Mouse (Mus musculus) kidney, postnatal 0 days (tissue): ENCODE data around the gene Dnttip2. TPM values are rescaled to one million over a fixed set of nuclear protein-coding genes. Genes with fewer than 3 reads are reported as not detected.

ENCODE experiments used
- ATAC-seq: fragments of 200-750 bp; cut with Nextera tagmentation; replicated peaks from 2 replicates; pipeline ENCODE4 v1.8.0; 2017; ENCODE audit warnings: low read depth, moderate number of reproducible peaks, moderate TSS enrichment, moderate library complexity; ENCODE audit not compliant: low FRiP score
- DNase-seq: peaks from one replicate; pipeline ENCODE4 v3.0.0-alpha.2; 2016; ENCODE audit warnings: low spot score
- H3K27ac ChIP-seq: fragments of 300-500 bp; sonication (generic); 2 replicates; pipeline ENCODE4 v1.5.1; 2014; ENCODE audit warnings: mild to moderate bottlenecking
- H3K27me3 ChIP-seq: fragments of 300-500 bp; sonication (generic); 2 replicates; pipeline ENCODE4 v1.6.1; 2014; ENCODE audit warnings: low read length, mixed read lengths; ENCODE audit not compliant: insufficient read depth
- H3K36me3 ChIP-seq: fragments of 300-500 bp; sonication (generic); 2 replicates; pipeline ENCODE4 v1.6.1; 2014; ENCODE audit warnings: low read length, mixed read lengths; ENCODE audit not compliant: insufficient read depth
- H3K4me1 ChIP-seq: fragments of 300-500 bp; sonication (generic); replicated peaks from 2 replicates; pipeline ENCODE4 v1.6.1; 2014; ENCODE audit warnings: antibody characterized with exemption, low read length, mixed read lengths; ENCODE audit not compliant: insufficient read depth
- H3K4me2 ChIP-seq: fragments of 300-500 bp; sonication (generic); 2 replicates; pipeline ENCODE4 v1.6.1; 2014; ENCODE audit warnings: mild to moderate bottlenecking, low read length, moderate library complexity, mixed read lengths
- H3K4me3 ChIP-seq: fragments of 300-500 bp; sonication (generic); replicated peaks from 2 replicates; pipeline ENCODE4 v1.5.1; 2014; ENCODE audit warnings: low read depth, low read length
- H3K9ac ChIP-seq: fragments of 300-500 bp; sonication (generic); 2 replicates; pipeline ENCODE4 v1.6.1; 2014; ENCODE audit warnings: low read depth, low read length
- H3K9me3 ChIP-seq: fragments of 300-500 bp; sonication (generic); replicated peaks from 2 replicates; pipeline ENCODE4 v1.6.1; 2016; ENCODE audit warnings: low read length, inconsistent platforms, mixed read lengths
- CTCF ChIP-seq: IDR thresholded peaks from 2 replicates; pipeline ENCODE4 v1.5.1; 2016; ENCODE audit warnings: antibody characterized with exemption, low read depth, mild to moderate bottlenecking, moderate library complexity
- WGBS: fragments of 180-500 bp; shearing (Covaris S2); extraction: QIAGEN DNeasy Blood & Tissue Kit; methylation state at CpG from one replicate; pipeline ENCODE4 v1.1.7; 2014; 5-methylcytosine and 5-hydroxymethylcytosine counted together
- polyA plus RNA-seq: library from polyadenylated mRNA; unstranded; fragments of >200 nt; fragmentation: Nextera tagmentation; extraction: Ambion mirVana; gene quantifications from 2 replicates; pipeline ENCODE4 v1.2.1, GENCODE M21; 2015

Dnttip2 gene
- polyA plus RNA-seq, 1 experiment from 2014 or later, result 62.2 TPM

DNA sequence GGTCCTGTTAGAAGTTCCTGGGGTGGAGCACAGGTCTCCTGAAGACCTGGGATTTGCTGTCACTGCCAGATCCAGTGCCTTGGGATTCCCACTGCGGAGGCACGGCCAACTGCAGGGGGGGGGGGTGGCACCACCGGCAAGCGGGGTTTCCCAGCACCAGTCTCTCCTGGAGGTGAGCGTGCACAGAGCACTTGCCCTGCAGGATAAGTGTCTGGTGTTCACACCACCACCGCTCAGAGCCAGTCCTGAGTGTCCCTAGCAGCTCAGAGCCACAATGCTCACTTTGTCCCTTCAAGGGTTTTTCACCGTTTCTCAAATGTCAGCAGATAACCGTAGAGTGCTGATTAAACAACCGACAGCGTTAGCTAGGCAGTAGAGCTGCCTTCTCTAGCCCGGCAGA, 42.4 kb downstream of the Dnttip2 start:
- ATAC-seq (0 out of 2 replicates have a peak, but pooled peaks have one; percentile 41), DNase-seq (no peak)
- Histone ChIP-seq H3K4me1 (0 out of 2 replicates have a peak, but pooled peaks cover 4% of the 10 kb centered on the region), H3K27me3 (no peaks in the 10 kb centered on the region), H3K9me3 (no peaks in the 10 kb centered on the region), H3K4me2 (peak overlapping the region; percentile 23; the same call in 1 of the 2 replicates), H3K27ac (no peak overlapping the region), H3K36me3 (no peaks in the 10 kb centered on the region), H3K4me3 (no peak overlapping the region), H3K9ac (no peak overlapping the region)
- no peak for TF ChIP-seq CTCF
- WGBS, result 23% methylated on average over 11 of the region's 11 CpGs

DNA sequence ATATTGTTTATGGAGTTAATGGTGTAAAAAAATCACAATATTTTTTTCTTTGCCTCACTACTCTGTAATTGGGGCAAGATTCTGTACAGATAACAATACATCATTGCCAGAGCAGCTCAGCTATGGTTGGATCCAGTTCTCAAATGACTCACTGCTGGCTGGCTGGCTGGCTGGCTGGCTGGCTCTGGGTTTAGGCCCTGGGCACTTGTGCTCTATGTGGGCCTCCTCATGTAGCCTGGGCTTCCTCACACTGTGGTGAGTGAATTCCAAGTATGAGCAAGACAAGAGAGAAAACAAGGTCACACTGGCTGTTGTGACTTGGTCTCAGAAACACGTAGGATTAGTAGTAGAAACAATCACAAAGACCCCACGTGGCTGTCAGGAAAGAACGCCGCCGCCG, 43.2 kb downstream of the Dnttip2 start:
- Histone ChIP-seq H3K36me3 (no peaks in the 10 kb centered on the region), H3K9me3 (no peaks in the 10 kb centered on the region), H3K4me2 (no peak overlapping the region), H3K9ac (no peak overlapping the region), H3K27ac (0 out of 2 replicates have a peak overlapping the region, but pooled peaks have one; percentile 19), H3K27me3 (no peaks in the 10 kb centered on the region), H3K4me1 (peaks cover 6% of the 10 kb centered on the region; the same call in 1 of the 2 replicates), H3K4me3 (no peak overlapping the region)
- 84% methylated on average over 6 of the region's 6 CpGs for WGBS
- TF ChIP-seq CTCF, result no peak
- DNase-seq (no peak), ATAC-seq (no peak; the same call in 1 of the 2 replicates)

GRCm38 (mm10) chr3:122322226-122322625, 48.0 kb downstream of the Dnttip2 start:
- Histone ChIP-seq H3K27me3 (no peaks in the 10 kb centered on the region), H3K9me3 (no peaks in the 10 kb centered on the region), H3K27ac (no peak overlapping the region), H3K4me1 (peaks cover 5% of the 10 kb centered on the region; the same call in 1 of the 2 replicates), H3K4me2 (no peak overlapping the region), H3K4me3 (no peak overlapping the region), H3K36me3 (no peaks in the 10 kb centered on the region), H3K9ac (no peak overlapping the region)
- DNase-seq, result peak; percentile 32
- no peak for ATAC-seq
- WGBS, result 20% methylated on average over 9 of the region's 9 CpGs
- TF ChIP-seq CTCF, result no peak

DNA sequence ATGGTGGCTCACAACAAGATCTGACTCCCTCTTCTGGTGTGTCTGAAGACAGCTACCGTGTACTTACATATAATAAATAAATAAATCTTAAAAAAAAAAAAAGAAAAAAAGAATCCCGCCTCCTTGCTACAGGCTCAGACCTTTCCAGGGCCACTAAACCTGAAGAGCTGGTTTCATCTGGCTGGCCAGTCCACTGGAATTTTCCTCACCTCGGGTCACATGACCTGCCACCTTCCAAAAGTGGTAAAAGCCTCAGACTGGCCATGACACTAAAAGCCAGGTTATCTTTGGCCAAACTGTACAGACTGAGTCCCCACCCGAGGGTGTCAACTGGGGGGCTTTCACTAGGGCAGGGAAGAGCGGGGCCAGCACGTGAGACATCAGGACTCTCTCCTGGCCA, 49.7 kb downstream of the Dnttip2 start:
- DNase-seq, result no peak
- WGBS, result 84% methylated on average over 6 of the region's 6 CpGs
- Histone ChIP-seq H3K4me2 (no peak overlapping the region), H3K36me3 (no peaks in the 10 kb centered on the region), H3K27ac (no peak overlapping the region), H3K27me3 (no peaks in the 10 kb centered on the region), H3K4me1 (peaks cover 5% of the 10 kb centered on the region; the same call in 1 of the 2 replicates), H3K9ac (no peak overlapping the region), H3K9me3 (no peaks in the 10 kb centered on the region), H3K4me3 (no peak overlapping the region)
- 0 out of 2 replicates have a peak, but pooled peaks have one; percentile 2 for TF ChIP-seq CTCF
- ATAC-seq, result no peak

DNA sequence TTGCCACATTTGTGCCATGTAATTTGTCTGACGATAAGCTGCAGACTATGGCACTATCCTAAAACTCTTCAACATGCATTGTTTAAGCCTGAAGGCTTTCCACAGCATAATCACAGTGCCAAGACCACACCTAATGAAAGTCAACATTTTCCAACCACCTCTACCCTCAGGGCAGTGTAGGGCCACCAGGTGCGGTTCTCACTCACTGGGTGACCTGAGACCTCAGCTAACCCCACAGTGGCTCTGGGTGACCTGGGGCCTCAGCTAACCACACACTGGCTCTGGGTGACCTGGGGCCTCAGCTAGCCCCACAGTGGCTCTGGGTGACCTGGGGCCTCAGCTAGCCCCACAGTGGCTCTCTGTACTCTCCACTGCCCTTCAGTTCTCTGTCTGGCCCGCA, 50.3 kb downstream of the Dnttip2 start:
- peaks cover 5% of the 10 kb centered on the region; the same call in 1 of the 2 replicates for H3K4me1 ChIP-seq
- H3K27me3 ChIP-seq, result no peaks in the 10 kb centered on the region
- no peak for ATAC-seq
- no peak for DNase-seq
- no peak overlapping the region for H3K27ac ChIP-seq
- TF ChIP-seq CTCF, result no peak
- no peak overlapping the region for H3K4me2 ChIP-seq
- H3K4me3 ChIP-seq, result no peak overlapping the region
- no peaks in the 10 kb centered on the region for H3K36me3 ChIP-seq
- H3K9ac ChIP-seq, result no peak overlapping the region
- H3K9me3 ChIP-seq, result no peaks in the 10 kb centered on the region
- WGBS, result 81% methylated on average over 3 of the region's 3 CpGs

DNA sequence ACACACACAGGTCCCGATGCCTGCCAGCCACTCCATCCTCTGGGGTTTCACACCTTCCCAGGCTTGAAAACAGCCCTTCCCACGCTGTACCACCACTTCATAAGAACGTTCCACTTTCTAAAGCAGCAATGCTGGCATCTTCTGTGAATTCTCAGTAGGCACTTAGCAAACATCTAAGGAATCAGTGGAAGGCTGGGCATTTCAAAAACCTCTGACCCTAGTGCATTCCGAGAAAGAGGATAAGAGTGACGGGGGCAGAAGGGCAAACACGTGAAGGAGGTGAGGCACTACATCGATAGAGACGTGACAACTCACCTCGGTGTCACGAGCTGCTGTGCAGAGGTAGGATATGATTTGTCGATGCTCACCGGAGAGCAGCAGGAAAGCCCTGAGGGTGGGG, 56.3 kb downstream of the Dnttip2 start:
- H3K9me3 ChIP-seq, result no peaks in the 10 kb centered on the region
- no peak overlapping the region for H3K9ac ChIP-seq
- no peaks in the 10 kb centered on the region for H3K36me3 ChIP-seq
- DNase-seq (no peak), ATAC-seq (no peak)
- no peaks in the 10 kb centered on the region for H3K27me3 ChIP-seq
- no peak overlapping the region for H3K27ac ChIP-seq
- no peak for TF ChIP-seq CTCF
- whole genome bisulfite sequencing, result 63% methylated on average over 12 of the region's 12 CpGs
- no peak overlapping the region for H3K4me3 ChIP-seq
- H3K4me1 ChIP-seq, result 0 out of 2 replicates have a peak, but pooled peaks cover 6% of the 10 kb centered on the region
- H3K4me2 ChIP-seq, result no peak overlapping the region

DNA sequence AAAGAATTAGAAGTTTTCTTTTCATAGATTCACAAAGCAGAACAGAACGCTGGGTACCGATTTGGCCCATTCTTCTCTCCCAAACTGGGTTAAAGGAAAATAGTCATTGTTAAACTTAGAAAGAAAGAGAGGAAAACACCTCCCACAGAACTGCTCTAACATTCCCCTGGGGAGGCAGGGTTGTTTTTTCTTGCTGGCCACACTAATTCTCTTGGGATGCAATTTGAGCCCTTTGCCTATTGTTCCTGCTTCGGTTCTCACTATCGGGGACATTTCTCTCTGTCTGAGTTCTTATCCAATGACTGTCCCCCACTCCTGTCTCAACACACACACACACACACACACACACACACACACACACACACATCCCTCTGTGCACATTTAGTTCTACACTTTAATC, 59.3 kb downstream of the Dnttip2 start:
- WGBS, result 27% methylated on average over 4 of the region's 4 CpGs
- H3K4me1 ChIP-seq, result 0 out of 2 replicates have a peak, but pooled peaks cover 6% of the 10 kb centered on the region
- DNase-seq (peak; percentile 39), ATAC-seq (no peak)
- no peak overlapping the region for H3K4me3 ChIP-seq
- no peak overlapping the region for H3K9ac ChIP-seq
- TF ChIP-seq CTCF, result no peak
- H3K9me3 ChIP-seq, result no peaks in the 10 kb centered on the region
- no peaks in the 10 kb centered on the region for H3K27me3 ChIP-seq
- no peak overlapping the region for H3K27ac ChIP-seq
- no peaks in the 10 kb centered on the region for H3K36me3 ChIP-seq
- H3K4me2 ChIP-seq, result no peak overlapping the region
